Mouse (Mus musculus) lung, postnatal 0 days (tissue): ENCODE measurements at regions not wholly inside any gene's neighbourhood (a gene's known extent, or its start where the extent isn't known, plus 50 kb on each side); places are given as distances from the start of the nearest gene placed in this dataset.

Experiments used
- ATAC-seq: fragments of 200-750 bp; cut with Nextera tagmentation; 2 replicates; pipeline ENCODE4 v1.8.0; 2017; ENCODE audit warnings: moderate library complexity
- DNase-seq: peaks from one replicate; pipeline ENCODE4 v3.0.0-alpha.2; 2016; ENCODE audit warnings: low spot score
- H3K27ac ChIP-seq: fragments of 300-500 bp; sonication (generic); 2 replicates; pipeline ENCODE4 v1.5.1; 2014; ENCODE audit warnings: antibody characterized with exemption, mild to moderate bottlenecking, low read length, mixed read lengths
- H3K27me3 ChIP-seq: fragments of 300-500 bp; sonication (generic); replicated peaks from 2 replicates; pipeline ENCODE4 v1.6.1; 2014; ENCODE audit warnings: low read length, mixed read lengths; ENCODE audit not compliant: insufficient read depth
- H3K36me3 ChIP-seq: fragments of 300-500 bp; sonication (generic); 2 replicates; pipeline ENCODE4 v1.6.1; 2014; ENCODE audit warnings: low read length, mixed read lengths; ENCODE audit not compliant: insufficient read depth
- H3K4me1 ChIP-seq: fragments of 300-500 bp; sonication (generic); 2 replicates; pipeline ENCODE4 v1.6.1; 2014; ENCODE audit warnings: antibody characterized with exemption, low read depth, low read length, mixed read lengths; ENCODE audit not compliant: insufficient read depth
- H3K4me2 ChIP-seq: fragments of 300-500 bp; sonication (generic); replicated peaks from 2 replicates; pipeline ENCODE4 v1.6.1; 2014; ENCODE audit warnings: low read depth, mild to moderate bottlenecking, low read length, moderate library complexity, mixed read lengths
- H3K4me3 ChIP-seq: fragments of 300-500 bp; sonication (generic); 2 replicates; pipeline ENCODE4 v1.5.1; 2014; ENCODE audit warnings: low read depth, low read length
- H3K9ac ChIP-seq: fragments of 300-500 bp; sonication (generic); replicated peaks from 2 replicates; pipeline ENCODE4 v1.6.1; 2014; ENCODE audit warnings: low read depth, mild to moderate bottlenecking
- H3K9me3 ChIP-seq: fragments of 300-500 bp; sonication (generic); 2 replicates; pipeline ENCODE4 v1.6.1; 2016; ENCODE audit warnings: low read length, mixed read lengths
- CTCF ChIP-seq: IDR thresholded peaks from 2 replicates; pipeline ENCODE4 v1.5.1; 2016; ENCODE audit warnings: antibody characterized with exemption, mild to moderate bottlenecking
- EP300 ChIP-seq: IDR thresholded peaks from 2 replicates; pipeline ENCODE4 v1.6.1; 2016; ENCODE audit warnings: antibody characterized with exemption, mild to moderate bottlenecking, control low read depth
- WGBS: fragments of 180-500 bp; shearing (Covaris S2); extraction: QIAGEN DNeasy Blood & Tissue Kit; methylation state at CpG from one replicate; pipeline ENCODE4 v1.1.7; 2014; 5-methylcytosine and 5-hydroxymethylcytosine counted together

DNA sequence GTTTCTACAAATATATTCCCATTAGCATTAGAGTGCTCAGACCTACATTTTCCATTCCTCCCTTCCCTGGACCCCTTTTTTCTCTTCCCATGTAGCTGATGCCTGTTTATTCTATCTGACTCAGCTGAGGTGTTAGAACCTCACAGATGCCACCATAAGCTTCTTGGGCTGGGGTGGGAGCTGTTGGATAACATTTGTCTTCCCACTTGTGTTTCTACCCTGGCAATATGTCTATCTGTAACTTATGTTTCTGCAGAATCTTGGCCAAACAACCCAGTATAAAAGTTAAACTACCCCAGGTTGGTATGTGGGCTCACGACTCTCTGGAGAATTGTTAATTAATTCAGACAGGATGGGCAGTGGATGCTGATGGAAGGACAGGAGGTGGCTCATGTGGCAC lies 2772.8 kb upstream of the Lrrc6 start:
- no peaks in the 10 kb centered on the region for H3K36me3 ChIP-seq

DNA sequence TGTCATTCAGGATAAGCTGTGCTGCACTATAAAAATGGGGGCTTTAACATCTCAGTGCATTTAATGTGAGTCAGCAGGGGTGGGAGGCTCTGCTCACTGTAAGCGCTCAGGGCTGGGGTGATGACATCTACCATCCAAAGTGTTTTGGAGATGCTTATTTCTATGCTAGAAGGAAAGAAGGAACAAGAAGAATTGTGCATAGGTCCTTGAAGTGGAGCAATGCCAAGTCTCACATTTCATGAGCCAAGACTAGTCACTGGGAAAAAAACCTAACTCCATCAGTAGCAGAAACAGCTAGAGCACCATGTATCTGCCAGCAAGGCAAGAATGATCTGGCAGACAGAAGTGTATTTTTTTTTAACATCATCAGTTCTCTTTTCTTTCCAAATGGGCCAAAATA lies 2761.2 kb upstream of the Lrrc6 start:
- H3K9ac ChIP-seq: no peak overlapping the region
- no peaks in the 10 kb centered on the region for H3K36me3 ChIP-seq
- H3K4me3 ChIP-seq: no peak overlapping the region
- no peak for ATAC-seq
- H3K9me3 ChIP-seq: no peaks in the 10 kb centered on the region
- no peaks in the 10 kb centered on the region for H3K4me1 ChIP-seq
- H3K27me3 ChIP-seq: no peaks in the 10 kb centered on the region
- H3K27ac ChIP-seq: no peak overlapping the region
- TF ChIP-seq CTCF (no peak), EP300 (no peak)
- WGBS: 79% methylated on average over 1 of the region's 1 CpGs
- H3K4me2 ChIP-seq: no peak overlapping the region
- DNase-seq: no peak

More for the DNA sequence above, 2772.8 kb upstream of the Lrrc6 start:
- Histone ChIP-seq H3K4me3 (no peak overlapping the region), H3K27ac (no peak overlapping the region), H3K9me3 (no peaks in the 10 kb centered on the region), H3K9ac (no peak overlapping the region), H3K27me3 (no peaks in the 10 kb centered on the region), H3K4me1 (no peaks in the 10 kb centered on the region), H3K4me2 (no peak overlapping the region)
- TF ChIP-seq EP300 (no peak), CTCF (no peak)
- no peak for DNase-seq
- ATAC-seq: no peak
- 58% methylated on average over 1 of the region's 1 CpGs for WGBS

DNA sequence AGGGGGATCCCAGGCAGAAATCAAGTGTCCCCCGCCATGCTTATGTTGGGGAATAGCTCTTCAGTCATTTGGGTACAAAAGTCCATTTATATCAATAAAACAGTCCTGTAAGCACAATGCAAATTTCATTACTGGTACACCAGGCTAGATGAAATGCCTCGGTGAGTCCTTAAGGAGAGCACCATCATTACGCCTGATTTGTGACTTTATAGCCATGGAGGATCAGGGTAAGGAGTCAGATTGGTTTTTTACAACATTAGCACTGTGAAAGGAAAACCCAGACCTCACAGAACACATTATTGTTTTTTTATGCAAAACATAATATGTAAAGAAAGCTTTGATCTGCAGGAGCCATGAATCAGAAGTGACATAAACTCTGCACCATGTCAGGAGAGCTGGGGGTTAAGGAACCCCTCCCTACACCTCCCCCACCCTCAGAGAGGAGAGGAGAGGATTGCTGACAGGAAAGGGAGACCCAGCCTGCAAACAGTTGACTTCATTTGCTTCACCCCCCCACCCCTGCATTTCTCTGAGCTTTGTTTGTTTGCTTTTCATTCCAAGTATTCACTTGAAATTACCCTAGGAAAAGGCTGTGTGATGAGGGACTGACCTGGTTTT lies 2756.6 kb upstream of the Lrrc6 start:
- ATAC-seq (no peak), DNase-seq (no peak)
- no peaks in the 10 kb centered on the region for H3K27me3 ChIP-seq
- H3K4me1 ChIP-seq: no peaks in the 10 kb centered on the region
- H3K4me3 ChIP-seq: no peak overlapping the region
- no peak overlapping the region for H3K9ac ChIP-seq
- WGBS: 74% methylated on average over 3 of the region's 3 CpGs
- no peak overlapping the region for H3K27ac ChIP-seq
- TF ChIP-seq CTCF: no peak
- no peaks in the 10 kb centered on the region for H3K36me3 ChIP-seq
- no peak overlapping the region for H3K4me2 ChIP-seq
- no peaks in the 10 kb centered on the region for H3K9me3 ChIP-seq

DNA sequence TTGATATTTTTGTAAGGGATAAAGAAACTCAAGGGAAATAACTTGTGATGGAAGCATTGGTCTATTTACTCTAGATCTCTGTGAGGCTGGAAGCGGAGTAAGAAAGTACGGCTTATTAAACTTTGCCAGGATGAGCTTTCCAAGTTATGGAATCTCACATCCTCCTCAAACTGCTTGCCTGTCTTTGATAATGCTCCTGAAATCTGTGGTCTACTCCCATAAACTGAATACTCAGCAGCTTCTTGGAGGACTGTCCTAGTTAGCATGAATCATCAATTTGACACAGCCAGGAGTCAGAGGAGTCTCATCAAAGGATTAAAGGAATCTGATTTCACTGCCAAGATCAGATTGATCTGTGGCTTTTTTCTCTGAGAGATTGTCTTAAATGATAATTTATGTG lies 2753.0 kb upstream of the Lrrc6 start:
- H3K4me2 ChIP-seq: no peak overlapping the region
- no peak overlapping the region for H3K9ac ChIP-seq
- no peaks in the 10 kb centered on the region for H3K9me3 ChIP-seq
- no peak overlapping the region for H3K4me3 ChIP-seq
- ATAC-seq: no peak
- H3K4me1 ChIP-seq: no peaks in the 10 kb centered on the region
- 82% methylated on average over 2 of the region's 2 CpGs for WGBS
- no peaks in the 10 kb centered on the region for H3K27me3 ChIP-seq
- no peak for DNase-seq
- H3K27ac ChIP-seq: no peak overlapping the region
- TF ChIP-seq EP300 (no peak), CTCF (no peak)
- no peaks in the 10 kb centered on the region for H3K36me3 ChIP-seq

DNA sequence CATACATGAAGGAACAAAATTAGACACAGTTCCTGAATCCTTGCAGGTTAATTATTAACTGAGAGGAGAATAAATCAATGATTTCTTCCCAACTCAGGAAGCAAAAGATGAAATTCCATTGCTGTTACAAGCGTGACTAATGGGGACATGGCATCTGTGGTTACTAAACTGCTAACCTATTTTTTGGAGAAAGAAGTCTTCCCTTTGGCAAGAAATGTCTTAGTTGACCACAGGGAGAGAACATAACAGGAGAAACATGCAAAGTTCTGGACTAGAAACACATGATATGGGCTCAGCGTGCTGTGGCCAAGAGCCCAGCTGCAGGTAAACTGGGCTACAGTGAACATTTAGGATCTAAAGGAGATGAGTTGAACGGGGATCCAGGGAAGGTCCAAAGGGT lies 2751.4 kb upstream of the Lrrc6 start:
- DNase-seq (no peak), ATAC-seq (no peak)
- no peaks in the 10 kb centered on the region for H3K27me3 ChIP-seq
- no peaks in the 10 kb centered on the region for H3K36me3 ChIP-seq
- H3K4me1 ChIP-seq: no peaks in the 10 kb centered on the region
- no peak overlapping the region for H3K4me2 ChIP-seq
- no peak overlapping the region for H3K27ac ChIP-seq
- no peak for TF ChIP-seq CTCF
- no peak for TF ChIP-seq EP300
- 77% methylated on average over 3 of the region's 3 CpGs for WGBS
- no peaks in the 10 kb centered on the region for H3K9me3 ChIP-seq
- H3K4me3 ChIP-seq: no peak overlapping the region
- H3K9ac ChIP-seq: no peak overlapping the region

DNA sequence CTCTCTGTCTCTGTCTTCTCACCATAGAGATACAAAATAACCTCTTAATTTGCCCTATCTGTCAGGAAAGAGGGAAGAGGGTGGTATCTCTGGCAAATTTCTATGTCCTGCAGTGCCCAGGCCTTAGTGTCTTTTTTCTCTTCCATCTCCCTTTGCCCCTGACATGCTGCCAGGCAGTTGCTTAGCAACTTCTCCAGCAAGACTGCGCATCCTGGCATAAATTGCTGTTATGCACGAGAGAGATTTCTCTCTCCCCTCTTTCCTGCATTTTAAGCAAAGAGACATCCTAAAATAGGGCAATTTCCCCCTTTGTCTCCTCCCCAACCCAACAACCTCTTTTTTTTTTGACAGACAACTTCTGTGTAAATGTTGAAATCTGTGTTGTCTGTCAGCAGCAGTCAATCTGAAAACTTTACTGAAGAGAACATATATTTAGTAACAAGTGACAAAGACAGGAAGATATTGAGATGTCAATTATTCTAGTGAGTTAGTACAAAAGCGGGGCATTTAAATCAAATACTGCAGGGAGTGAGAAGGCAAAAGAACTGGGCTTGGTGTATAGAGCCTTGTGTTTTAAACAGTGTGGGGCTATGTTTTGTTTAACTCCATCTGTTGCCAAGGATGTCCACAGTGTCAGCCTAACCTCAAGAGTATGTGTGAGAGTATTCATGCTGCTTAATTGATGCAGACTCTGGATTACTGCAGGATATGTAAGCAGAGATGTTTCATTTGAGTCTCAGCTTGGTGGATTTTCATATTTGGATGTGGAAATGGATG lies 2745.7 kb upstream of the Lrrc6 start:
- Histone ChIP-seq H3K27me3 (no peaks in the 10 kb centered on the region), H3K36me3 (no peaks in the 10 kb centered on the region), H3K27ac (no peak overlapping the region), H3K9ac (no peak overlapping the region), H3K4me1 (no peaks in the 10 kb centered on the region), H3K9me3 (no peaks in the 10 kb centered on the region), H3K4me3 (no peak overlapping the region), H3K4me2 (no peak overlapping the region)
- TF ChIP-seq CTCF: no peak
- TF ChIP-seq EP300: no peak
- DNase-seq: no peak
- 64% methylated on average over 3 of the region's 3 CpGs for WGBS
- no peak for ATAC-seq
